Mouse (Mus musculus): ENCODE data around the gene Mrpl27.

- TF ChIP-seq CTCF (IDR thresholded peaks at IDR 0.05; ENCODE audit: low read depth) (no peak), EP300 (IDR thresholded peaks at IDR 0.05; ENCODE audit: low read depth) (no peak)
Measured at GRCm38 (mm10) chr11:94702216-94702610, 48.6 kb downstream of the Mrpl27 start.
